Mouse (Mus musculus) ES-E14 (cell line): ENCODE measurements at regions not wholly inside any gene's neighbourhood (a gene's known extent, or its start where the extent isn't known, plus 50 kb on each side); places are given as distances from the start of the nearest gene placed in this dataset.
"Not testable (repeated sequence)": the region's sequence is repeated elsewhere in the genome, so short reads cannot be mapped to it uniquely, and the experiment has no call there.

Experiments used
- DNase-seq: peaks from one replicate; pipeline ENCODE4 v3.0.0-alpha.2; 2013; ENCODE audit warnings: low read depth, low spot score
- H3K27ac ChIP-seq: 2 replicates; pipeline ENCODE4 v1.5.1; 2012; ENCODE audit warnings: low read depth, mild to moderate bottlenecking, low read length, moderate library complexity, mixed read lengths; ENCODE audit not compliant: poor library complexity, insufficient read depth, severe bottlenecking
- H3K36me3 ChIP-seq: 2 replicates; pipeline ENCODE4 v1.6.1; 2012; ENCODE audit warnings: mild to moderate bottlenecking, low read length, moderate library complexity, mixed read lengths; ENCODE audit not compliant: control insufficient read depth, poor library complexity, insufficient read depth, severe bottlenecking
- H3K4me1 ChIP-seq, 2 experiments: fragments of 150-350 bp in 1 of 2; sonication (generic) in 1 of 2; 2 replicates each; pipeline ENCODE4 v1.6.1; 2012; ENCODE audit warnings: low read length in 2 of 2, mild to moderate bottlenecking in 1 of 2, mixed read lengths in 1 of 2; ENCODE audit not compliant: control insufficient read depth in 2 of 2, insufficient read depth in 2 of 2, poor library complexity in 1 of 2
- H3K4me3 ChIP-seq, 2 experiments: fragments of 150-350 bp in 1 of 2; sonication (generic) in 1 of 2; 2 replicates each; pipeline ENCODE4 v1.5.1; 2012; ENCODE audit warnings: low read length in 2 of 2, low read depth in 1 of 2, mild to moderate bottlenecking in 1 of 2, mixed read lengths in 1 of 2; ENCODE audit not compliant: insufficient read depth in 1 of 2, poor library complexity in 1 of 2, severe bottlenecking in 1 of 2
- H3K9ac ChIP-seq: 2 replicates; pipeline ENCODE4 v1.6.1; 2012; ENCODE audit warnings: low read depth, mild to moderate bottlenecking, low read length, mixed read lengths; ENCODE audit not compliant: poor library complexity, insufficient read depth, severe bottlenecking
- H3K9me3 ChIP-seq: fragments of 150-350 bp; sonication (generic); 2 replicates; pipeline ENCODE4 v1.6.1; 2012; ENCODE audit warnings: low read depth, mild to moderate bottlenecking, low read length; ENCODE audit not compliant: control insufficient read depth, insufficient read depth
- CHD2 ChIP-seq: IDR thresholded peaks from 2 replicates; pipeline ENCODE4 v1.6.1; 2014; ENCODE audit warnings: mild to moderate bottlenecking, low read depth, low read length, inconsistent platforms
- HCFC1 ChIP-seq: IDR thresholded peaks from 2 replicates; pipeline ENCODE4 v1.6.1; 2012; ENCODE audit warnings: low read length, inconsistent platforms, borderline replicate concordance; ENCODE audit not compliant: insufficient read depth
- MAFK ChIP-seq: IDR thresholded peaks from 2 replicates; pipeline ENCODE4 v1.6.1; 2014; ENCODE audit warnings: mild to moderate bottlenecking, low read depth, low read length, inconsistent platforms; ENCODE audit not compliant: insufficient read depth
- ZC3H11A ChIP-seq: IDR thresholded peaks from 2 replicates; pipeline ENCODE4 v1.6.1; 2012; ENCODE audit warnings: low read depth, mild to moderate bottlenecking, inconsistent platforms, low read length, borderline replicate concordance
- ZNF384 ChIP-seq: IDR thresholded peaks from 2 replicates; pipeline ENCODE4 v1.6.1; 2012; ENCODE audit warnings: low read depth, low read length, inconsistent platforms
- in situ Hi-C, 2 experiments: fragments of 600-800 bp; cut with MboI; formaldehyde crosslinking; loops; one replicate each; pipeline ENCODE4 v1.15.1; 2025; ENCODE audit warnings: low sequenced_read_pairs in 2 of 2, inconsistent platforms in 1 of 2; ENCODE audit not compliant: unreplicated experiment in 2 of 2

- in situ Hi-C loops = no loop called here
- H3K36me3 ChIP-seq = no peaks in the 10 kb centered on the region
- no peaks in the 10 kb centered on the region for H3K4me1 ChIP-seq
Measured at GRCm38 (mm10) chr2:107149851-107150250, 90.4 kb upstream of the Fshb start.

DNA sequence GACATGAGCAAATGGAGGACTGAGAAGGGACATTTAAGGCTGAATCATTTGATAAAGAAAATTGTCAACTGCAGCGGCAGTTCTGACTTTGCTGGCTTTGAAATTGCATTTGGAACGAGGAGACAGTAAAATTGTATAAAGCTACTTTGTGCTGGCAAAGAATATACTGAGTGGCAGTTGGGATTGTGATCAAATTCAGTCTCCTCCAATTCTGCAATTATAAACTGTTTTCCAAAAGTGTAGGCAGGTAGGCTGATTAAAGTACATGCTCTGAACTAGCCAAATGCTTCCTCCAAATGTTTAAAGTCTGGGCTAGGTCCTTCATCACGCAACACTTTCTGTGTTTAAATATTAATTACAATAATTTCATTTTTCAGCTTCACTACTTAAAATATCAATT, 90.9 kb upstream of the Fshb start:
- H3K4me1 ChIP-seq = no peaks in the 10 kb centered on the region
- H3K4me3 ChIP-seq = no peak overlapping the region
- no peak overlapping the region for H3K9ac ChIP-seq
- no peaks in the 10 kb centered on the region for H3K9me3 ChIP-seq
- TF ChIP-seq CHD2 = no peak
- H3K36me3 ChIP-seq = no peaks in the 10 kb centered on the region
- H3K27ac ChIP-seq = no peak overlapping the region
- DNase-seq = no peak
- in situ Hi-C loops = no loop called here

More at GRCm38 (mm10) chr2:107149851-107150250, 90.4 kb upstream of the Fshb start:
- Histone ChIP-seq H3K4me3 (no peak overlapping the region), H3K9ac (no peak overlapping the region), H3K9me3 (no peaks in the 10 kb centered on the region), H3K27ac (no peak overlapping the region)
- TF ChIP-seq MAFK (no peak), CHD2 (no peak), ZC3H11A (no peak), ZNF384 (no peak), HCFC1 (no peak)
- no peak for DNase-seq

DNA sequence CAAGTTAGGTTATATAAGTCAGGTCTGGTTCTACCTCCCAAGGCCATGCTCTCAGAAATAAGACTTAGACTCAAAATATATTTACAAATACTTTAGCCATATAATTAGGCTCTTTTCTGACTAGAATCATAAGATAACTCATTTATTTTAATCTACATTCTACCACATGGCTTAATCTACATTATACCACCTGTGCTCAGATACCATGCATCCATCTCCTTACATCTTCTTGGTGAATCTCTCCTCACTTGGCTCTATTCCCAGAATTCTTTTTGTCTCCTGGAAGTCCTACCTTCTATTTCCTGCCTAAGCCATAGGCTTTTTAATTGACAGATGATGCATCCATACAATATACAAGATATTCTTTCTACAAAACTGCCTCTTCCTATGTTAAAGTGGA, 92.4 kb upstream of the Fshb start:
- Histone ChIP-seq H3K36me3 (no peaks in the 10 kb centered on the region), H3K9ac (no peak overlapping the region), H3K4me3 (no peak overlapping the region), H3K9me3 (no peaks in the 10 kb centered on the region), H3K27ac (no peak overlapping the region), H3K4me1 (no peaks in the 10 kb centered on the region)
- in situ Hi-C loops = no loop called here
- no peak for TF ChIP-seq HCFC1
- DNase-seq = no peak

- DNase-seq, H3K9ac ChIP-seq, H3K36me3 ChIP-seq, H3K4me1 ChIP-seq, H3K9me3 ChIP-seq, in situ Hi-C loops, H3K27ac ChIP-seq, H3K4me3 ChIP-seq: not testable (repeated sequence)
Measured at GRCm38 (mm10) chr2:107158836-107159402, 99.5 kb upstream of the Fshb start.

DNA sequence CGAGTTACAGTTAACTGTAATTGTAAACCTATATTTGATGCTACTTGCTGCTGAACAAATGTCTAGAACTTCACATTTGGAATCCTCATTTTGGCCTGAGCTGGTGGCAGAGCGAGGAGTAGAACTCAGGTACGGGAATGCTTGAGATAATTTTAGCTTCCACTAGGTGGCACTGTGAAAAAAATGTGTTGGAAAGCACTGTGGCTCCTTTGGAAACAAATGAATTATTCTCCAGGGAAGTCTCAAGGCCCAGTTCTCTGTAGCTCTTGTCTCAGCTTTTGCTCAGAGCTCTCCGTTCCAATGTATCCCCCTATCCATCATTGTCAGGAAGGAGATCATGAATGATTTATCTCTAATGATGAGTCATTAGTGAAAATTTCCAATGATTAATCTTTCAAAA, 114.7 kb upstream of the Kcna4 start:
- no peaks in the 10 kb centered on the region for H3K36me3 ChIP-seq
- TF ChIP-seq ZC3H11A (no peak), MAFK (no peak), ZNF384 (no peak), HCFC1 (no peak), CHD2 (no peak)
- no peak overlapping the region for H3K4me3 ChIP-seq
- no peaks in the 10 kb centered on the region for H3K9me3 ChIP-seq
- peak; percentile 36 for DNase-seq
- no peak overlapping the region for H3K27ac ChIP-seq
- in situ Hi-C loops = no loop called here
- H3K9ac ChIP-seq = no peak overlapping the region
- H3K4me1 ChIP-seq = no peaks in the 10 kb centered on the region
